Mouse (Mus musculus): ENCODE measurements around the gene Hyal3. TPM values are rescaled to one million over a fixed set of nuclear protein-coding genes. Genes with fewer than 3 reads are reported as not detected.

Hyal3 gene
- polyA plus RNA-seq, 2 experiments = 1.2 to 1.4 TPM

DNA sequence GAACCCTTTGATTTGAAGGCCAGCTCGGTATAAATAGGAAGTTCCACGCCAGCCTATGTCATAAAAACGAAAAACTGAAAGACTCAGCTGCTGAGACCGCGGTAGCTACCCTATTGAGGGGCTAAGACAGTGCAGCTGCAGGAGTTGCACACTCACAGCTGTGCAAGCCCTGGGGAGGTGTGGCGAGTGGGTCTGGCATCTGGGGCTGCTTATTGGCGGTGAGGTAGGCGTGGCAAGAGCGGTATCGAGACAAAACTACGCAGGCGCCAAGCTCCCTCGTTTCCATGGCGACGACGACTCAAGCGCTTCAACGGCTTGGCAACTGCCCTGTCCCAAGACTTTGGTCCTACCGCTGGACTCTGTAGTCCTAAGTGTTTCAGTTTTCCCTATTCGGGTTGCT is 33.6 kb upstream of the Hyal3 start, which contains the start of gene Zmynd10:
Gene Zmynd10, plus strand, starts transcription at position 273 of the 400 bp plus-strand sequence.
- 0 out of 2 replicates have a peak within 1 kb of the TSS, but pooled peaks have one; percentile 19 for H3K27ac ChIP-seq (replicated peaks; ENCODE audit: low read depth, low read length)
- peak within 1 kb of the TSS; percentile 45 for H3K4me2 ChIP-seq (replicated peaks; ENCODE audit: low read depth, low read length, severe bottlenecking)
- ATAC-seq (ENCODE audit: low FRiP score, low read depth) (peak; percentile 76), DNase-seq (ENCODE audit: low spot score) (peak; percentile 95)
- H3K4me3 ChIP-seq (replicated peaks; ENCODE audit: low read length) = peak within 1 kb of the TSS; percentile 18
- TF ChIP-seq POLR2A (IDR thresholded peaks at IDR 0.05; ENCODE audit: borderline replicate concordance, extremely low read depth, insufficient read depth, insufficient read length) = no peak
- peaks cover 16% of the 10 kb centered on the region for H3K36me3 ChIP-seq (ENCODE audit: control insufficient read depth, insufficient read depth, low read length)
- no peaks in the 10 kb centered on the region for H3K9me3 ChIP-seq (ENCODE audit: control insufficient read depth, low read length)
- no peak within 1 kb of the TSS for H3K9ac ChIP-seq (ENCODE audit: low read depth, low read length, severe bottlenecking)
- under 1% methylated on average over 20 of the region's 20 CpGs for WGBS
- H3K4me1 ChIP-seq (ENCODE audit: control insufficient read depth, insufficient read depth, low read length) = peaks cover 36% of the 10 kb centered on the region
- no peaks in the 10 kb centered on the region for H3K27me3 ChIP-seq (ENCODE audit: control insufficient read depth, insufficient read depth, low read length)

DNA sequence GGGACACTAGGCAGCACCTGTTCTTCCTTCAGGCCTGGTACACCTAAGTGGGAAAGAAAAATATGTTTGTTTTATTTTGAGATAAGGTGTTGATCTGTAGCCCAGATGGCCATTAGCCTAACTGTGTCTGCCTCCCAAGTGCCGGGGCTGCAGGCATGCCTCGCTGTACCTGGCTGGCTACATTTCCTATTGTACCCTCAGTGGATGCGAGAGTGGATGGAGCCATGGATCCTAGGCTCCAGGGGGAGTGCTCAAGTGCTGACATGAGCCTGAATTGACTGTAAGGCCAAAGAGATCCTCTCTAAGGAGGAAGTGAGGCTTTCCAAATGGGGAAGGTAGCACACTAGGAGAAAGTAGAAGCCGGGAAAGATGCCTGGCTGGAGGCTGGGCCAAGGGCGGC is 32.7 kb upstream of the Hyal3 start:
- Histone ChIP-seq H3K27me3 (ENCODE audit: control insufficient read depth, insufficient read depth, low read length) (no peaks in the 10 kb centered on the region), H3K36me3 (ENCODE audit: control insufficient read depth, insufficient read depth, low read length) (peaks cover 16% of the 10 kb centered on the region), H3K9me3 (ENCODE audit: control insufficient read depth, low read length) (no peaks in the 10 kb centered on the region), H3K4me2 (replicated peaks; ENCODE audit: low read depth, low read length, severe bottlenecking) (no peak overlapping the region), H3K9ac (ENCODE audit: low read depth, low read length, severe bottlenecking) (no peak overlapping the region), H3K4me1 (ENCODE audit: control insufficient read depth, insufficient read depth, low read length) (peaks cover 39% of the 10 kb centered on the region), H3K27ac (replicated peaks; ENCODE audit: low read depth, low read length) (no peak overlapping the region), H3K4me3 (replicated peaks; ENCODE audit: low read length) (no peak overlapping the region)
- TF ChIP-seq POLR2A (IDR thresholded peaks at IDR 0.05; ENCODE audit: borderline replicate concordance, extremely low read depth, insufficient read depth, insufficient read length) = no peak
- DNase-seq (ENCODE audit: low spot score) (no peak), ATAC-seq (ENCODE audit: low FRiP score, low read depth) (no peak)
- WGBS = 77% methylated on average over 5 of the region's 5 CpGs

DNA sequence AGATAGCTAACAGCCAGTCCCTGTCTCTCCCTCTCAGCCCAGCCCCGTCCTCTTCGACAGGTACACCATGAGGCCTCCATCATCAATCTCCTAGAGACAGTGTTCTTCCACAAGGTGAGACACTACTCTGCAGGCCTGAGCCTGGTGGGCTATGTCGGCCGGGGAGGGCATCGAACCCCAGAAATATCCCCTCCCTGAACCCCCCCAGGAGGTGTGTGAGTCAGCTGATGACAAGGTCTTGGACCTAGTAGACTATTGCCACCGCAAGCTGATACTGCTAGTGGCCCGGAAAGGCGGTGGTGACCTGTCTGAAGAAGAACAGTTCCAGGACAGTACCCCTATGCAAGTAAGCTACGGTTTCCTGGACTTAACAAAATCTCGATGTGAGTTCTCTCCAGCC is 31.8 kb upstream of the Hyal3 start:
- Histone ChIP-seq H3K9ac (ENCODE audit: low read depth, low read length, severe bottlenecking) (no peak overlapping the region), H3K4me2 (replicated peaks; ENCODE audit: low read depth, low read length, severe bottlenecking) (no peak overlapping the region), H3K9me3 (ENCODE audit: control insufficient read depth, low read length) (no peaks in the 10 kb centered on the region), H3K4me3 (replicated peaks; ENCODE audit: low read length) (no peak overlapping the region), H3K27me3 (ENCODE audit: control insufficient read depth, insufficient read depth, low read length) (no peaks in the 10 kb centered on the region), H3K36me3 (ENCODE audit: control insufficient read depth, insufficient read depth, low read length) (peaks cover 15% of the 10 kb centered on the region), H3K4me1 (ENCODE audit: control insufficient read depth, insufficient read depth, low read length) (peaks cover 46% of the 10 kb centered on the region), H3K27ac (replicated peaks; ENCODE audit: low read depth, low read length) (no peak overlapping the region)
- TF ChIP-seq POLR2A (IDR thresholded peaks at IDR 0.05; ENCODE audit: borderline replicate concordance, extremely low read depth, insufficient read depth, insufficient read length) = no peak
- 88% methylated on average over 10 of the region's 10 CpGs for WGBS
- ATAC-seq (ENCODE audit: low FRiP score, low read depth) = no peak
- DNase-seq (ENCODE audit: low spot score) = no peak

DNA sequence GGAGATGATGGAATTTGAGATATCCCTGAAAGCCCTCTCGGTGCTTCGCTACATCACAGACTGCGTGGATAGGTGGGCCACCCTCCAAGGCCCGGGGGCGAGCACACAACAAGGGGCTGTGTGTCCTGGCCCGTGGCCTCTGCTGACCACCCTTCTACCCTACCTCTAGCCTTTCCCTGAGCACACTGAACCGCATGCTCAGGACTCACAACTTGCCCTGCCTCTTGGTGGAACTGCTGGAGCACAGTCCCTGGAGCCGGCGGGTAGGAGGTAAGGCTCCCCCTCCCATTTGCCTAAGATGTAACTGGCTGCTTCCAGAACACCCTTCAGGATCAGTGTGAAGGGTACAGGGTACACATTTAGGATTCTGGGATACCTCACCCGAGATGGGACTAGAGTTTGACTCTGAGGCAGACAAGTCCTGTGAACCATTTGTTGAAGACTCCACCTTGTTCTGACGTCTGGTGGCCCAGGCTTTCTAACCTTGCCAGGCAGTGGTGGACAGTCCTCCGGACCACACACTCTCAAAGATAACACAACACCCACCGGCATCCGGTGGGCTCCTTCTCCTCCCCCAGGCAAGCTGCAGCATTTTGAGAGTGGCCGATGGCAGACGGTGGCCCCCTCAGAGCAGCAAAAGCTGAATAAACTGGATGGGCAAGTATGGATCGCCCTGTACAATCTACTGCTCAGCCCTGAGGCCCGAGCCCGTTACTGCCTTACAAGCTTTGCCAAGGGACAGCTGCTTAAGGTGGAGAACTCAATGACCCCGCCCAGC is 31.1 kb upstream of the Hyal3 start:
- Histone ChIP-seq H3K4me2 (replicated peaks; ENCODE audit: low read depth, low read length, severe bottlenecking) (no peak overlapping the region), H3K4me3 (replicated peaks; ENCODE audit: low read length) (no peak overlapping the region), H3K27ac (replicated peaks; ENCODE audit: low read depth, low read length) (no peak overlapping the region), H3K9ac (ENCODE audit: low read depth, low read length, severe bottlenecking) (no peak overlapping the region), H3K4me1 (ENCODE audit: control insufficient read depth, insufficient read depth, low read length) (peaks cover 47% of the 10 kb centered on the region), H3K36me3 (ENCODE audit: control insufficient read depth, insufficient read depth, low read length) (peaks cover 9% of the 10 kb centered on the region), H3K9me3 (ENCODE audit: control insufficient read depth, low read length) (no peaks in the 10 kb centered on the region), H3K27me3 (ENCODE audit: control insufficient read depth, insufficient read depth, low read length) (no peaks in the 10 kb centered on the region)
- WGBS = 74% methylated on average over 20 of the region's 20 CpGs
- no peak for ATAC-seq (ENCODE audit: low FRiP score, low read depth)
- no peak for TF ChIP-seq POLR2A (IDR thresholded peaks at IDR 0.05; ENCODE audit: borderline replicate concordance, extremely low read depth, insufficient read depth, insufficient read length)
- no peak for DNase-seq (ENCODE audit: low spot score)

DNA sequence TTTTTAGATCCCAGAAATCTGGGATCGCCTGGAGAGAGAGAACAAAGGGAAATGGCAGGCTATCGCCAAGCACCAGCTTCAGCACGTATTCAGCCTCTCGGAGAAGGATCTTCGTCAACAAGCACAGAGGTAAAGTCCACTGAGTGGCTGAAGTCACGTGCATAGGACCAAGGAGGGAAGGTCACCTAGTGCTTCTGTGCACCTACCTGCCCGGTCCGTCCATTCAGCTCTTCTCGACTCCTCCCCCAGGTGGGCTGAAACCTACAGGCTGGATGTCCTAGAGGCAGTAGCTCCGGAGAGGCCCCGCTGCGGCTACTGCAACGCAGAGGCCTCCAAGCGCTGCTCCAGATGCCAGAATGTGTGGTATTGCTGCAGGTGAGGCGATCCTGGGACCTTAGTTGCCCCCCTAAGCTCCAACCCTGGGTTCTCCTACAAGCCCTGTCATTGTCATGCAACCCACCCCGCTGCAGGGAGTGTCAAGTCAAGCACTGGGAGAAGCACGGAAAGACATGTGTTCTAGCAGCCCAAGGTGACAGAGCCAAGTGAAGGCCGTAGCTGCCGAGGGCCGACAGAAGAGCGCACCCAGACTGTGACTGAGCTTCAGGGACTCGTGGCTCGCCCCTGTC is 30.0 kb upstream of the Hyal3 start:
- peak overlapping the region; percentile 69 for H3K9ac ChIP-seq (ENCODE audit: low read depth, low read length, severe bottlenecking)
- ATAC-seq (ENCODE audit: low FRiP score, low read depth) (no peak), DNase-seq (ENCODE audit: low spot score) (no peak)
- no peaks in the 10 kb centered on the region for H3K36me3 ChIP-seq (ENCODE audit: control insufficient read depth, insufficient read depth, low read length)
- H3K4me2 ChIP-seq (replicated peaks; ENCODE audit: low read depth, low read length, severe bottlenecking) = peak overlapping the region; percentile 98
- no peak for TF ChIP-seq POLR2A (IDR thresholded peaks at IDR 0.05; ENCODE audit: borderline replicate concordance, extremely low read depth, insufficient read depth, insufficient read length)
- peak overlapping the region; percentile 85 for H3K4me3 ChIP-seq (replicated peaks; ENCODE audit: low read length)
- peaks cover 48% of the 10 kb centered on the region for H3K4me1 ChIP-seq (ENCODE audit: control insufficient read depth, insufficient read depth, low read length)
- H3K9me3 ChIP-seq (ENCODE audit: control insufficient read depth, low read length) = no peaks in the 10 kb centered on the region
- 27% methylated on average over 23 of the region's 23 CpGs for WGBS
- peak overlapping the region; percentile 85 for H3K27ac ChIP-seq (replicated peaks; ENCODE audit: low read depth, low read length)
- no peaks in the 10 kb centered on the region for H3K27me3 ChIP-seq (ENCODE audit: control insufficient read depth, insufficient read depth, low read length)

All from limb, embryonic 14.5 days (tissue).